Mouse (Mus musculus): ENCODE measurements around the gene Kcna10. TPM values are rescaled to one million over a fixed set of nuclear protein-coding genes. Genes with fewer than 3 reads are reported as not detected.

Kcna10 gene
- polyA plus RNA-seq, 1 experiment from 2014 or later = not detected

GRCm38 (mm10) chr3:107171964-107172363 is 10.9 kb upstream of the Kcna10 start:
- 85% methylated on average over 3 of the region's 3 CpGs for WGBS
- Histone ChIP-seq H3K9ac (no peak overlapping the region), H3K9me3 (no peaks in the 10 kb centered on the region), H3K27ac (no peak overlapping the region), H3K4me1 (no peaks in the 10 kb centered on the region), H3K4me3 (no peak overlapping the region), H3K27me3 (replicated peaks) (no peaks in the 10 kb centered on the region), H3K36me3 (replicated peaks) (no peaks in the 10 kb centered on the region), H3K4me2 (no peak overlapping the region)
- ATAC-seq (replicated peaks) = no peak

GRCm38 (mm10) chr3:107172556-107172955 is 10.3 kb upstream of the Kcna10 start:
- H3K9ac ChIP-seq = no peak overlapping the region
- no peak overlapping the region for H3K4me3 ChIP-seq
- H3K27ac ChIP-seq = no peak overlapping the region
- H3K4me2 ChIP-seq = no peak overlapping the region
- whole genome bisulfite sequencing = 81% methylated on average over 1 of the region's 1 CpGs
- no peaks in the 10 kb centered on the region for H3K4me1 ChIP-seq
- no peak for ATAC-seq (replicated peaks)
- no peaks in the 10 kb centered on the region for H3K9me3 ChIP-seq
- no peaks in the 10 kb centered on the region for H3K27me3 ChIP-seq (replicated peaks)
- H3K36me3 ChIP-seq (replicated peaks) = no peaks in the 10 kb centered on the region

- no peak for ATAC-seq (replicated peaks)
- 76% methylated on average over 4 of the region's 4 CpGs for WGBS
These were observed 7.4 kb upstream of the Kcna10 start for GRCm38 (mm10) chr3:107175486-107175885.

GRCm38 (mm10) chr3:107176501-107176900 is 6.4 kb upstream of the Kcna10 start:
- no peaks in the 10 kb centered on the region for H3K4me1 ChIP-seq
- H3K9me3 ChIP-seq = no peaks in the 10 kb centered on the region
- no peaks in the 10 kb centered on the region for H3K36me3 ChIP-seq (replicated peaks)
- H3K4me3 ChIP-seq = no peak overlapping the region
- WGBS = 61% methylated on average over 9 of the region's 9 CpGs
- H3K4me2 ChIP-seq = no peak overlapping the region
- peak overlapping the region; percentile 9; the same call in 1 of the 2 replicates for H3K27ac ChIP-seq
- H3K27me3 ChIP-seq (replicated peaks) = no peaks in the 10 kb centered on the region
- ATAC-seq (replicated peaks) = peak; percentile 81
- H3K9ac ChIP-seq = no peak overlapping the region

More at GRCm38 (mm10) chr3:107175486-107175885, 7.4 kb upstream of the Kcna10 start:
- no peak overlapping the region for H3K9ac ChIP-seq
- no peaks in the 10 kb centered on the region for H3K4me1 ChIP-seq
- H3K9me3 ChIP-seq = no peaks in the 10 kb centered on the region
- H3K4me3 ChIP-seq = no peak overlapping the region
- H3K27ac ChIP-seq = no peak overlapping the region
- H3K27me3 ChIP-seq (replicated peaks) = no peaks in the 10 kb centered on the region
- no peaks in the 10 kb centered on the region for H3K36me3 ChIP-seq (replicated peaks)
- H3K4me2 ChIP-seq = no peak overlapping the region

GRCm38 (mm10) chr3:107180860-107181259 is 2.0 kb upstream of the Kcna10 start:
- no peak overlapping the region for H3K27ac ChIP-seq
- ATAC-seq (replicated peaks) = no peak
- no peak overlapping the region for H3K4me2 ChIP-seq
- no peaks in the 10 kb centered on the region for H3K9me3 ChIP-seq
- H3K27me3 ChIP-seq (replicated peaks) = no peaks in the 10 kb centered on the region
- WGBS = 76% methylated on average over 2 of the region's 2 CpGs
- no peak overlapping the region for H3K9ac ChIP-seq
- no peaks in the 10 kb centered on the region for H3K4me1 ChIP-seq
- H3K36me3 ChIP-seq (replicated peaks) = no peaks in the 10 kb centered on the region
- no peak overlapping the region for H3K4me3 ChIP-seq

GRCm38 (mm10) chr3:107183178-107183577 is 322 bp downstream of the Kcna10 start:
- Histone ChIP-seq H3K4me3 (no peak overlapping the region), H3K27ac (no peak overlapping the region), H3K9me3 (no peaks in the 10 kb centered on the region), H3K9ac (no peak overlapping the region), H3K4me1 (no peaks in the 10 kb centered on the region), H3K27me3 (replicated peaks) (no peaks in the 10 kb centered on the region), H3K4me2 (no peak overlapping the region), H3K36me3 (replicated peaks) (no peaks in the 10 kb centered on the region)
- no peak for ATAC-seq (replicated peaks)
- 84% methylated on average over 3 of the region's 3 CpGs for WGBS

GRCm38 (mm10) chr3:107185597-107185996 is 2.7 kb downstream of the Kcna10 start:
- Histone ChIP-seq H3K27me3 (replicated peaks) (no peaks in the 10 kb centered on the region), H3K36me3 (replicated peaks) (no peaks in the 10 kb centered on the region), H3K27ac (no peak overlapping the region), H3K4me3 (no peak overlapping the region), H3K4me2 (no peak overlapping the region), H3K9me3 (no peaks in the 10 kb centered on the region), H3K4me1 (no peaks in the 10 kb centered on the region; the same call in 1 of the 2 replicates), H3K9ac (no peak overlapping the region)
- ATAC-seq (replicated peaks) = no peak
- WGBS = 72% methylated on average over 3 of the region's 3 CpGs

- Histone ChIP-seq H3K9me3 (no peaks in the 10 kb centered on the region), H3K27me3 (replicated peaks) (no peaks in the 10 kb centered on the region), H3K9ac (no peak overlapping the region), H3K4me3 (no peak overlapping the region), H3K4me2 (no peak overlapping the region), H3K36me3 (replicated peaks) (no peaks in the 10 kb centered on the region), H3K27ac (no peak overlapping the region), H3K4me1 (no peaks in the 10 kb centered on the region; the same call in 1 of the 2 replicates)
- 67% methylated on average over 4 of the region's 4 CpGs for WGBS
- no peak for ATAC-seq (replicated peaks)
These were observed 4.2 kb downstream of the Kcna10 start for GRCm38 (mm10) chr3:107187022-107187421.

GRCm38 (mm10) chr3:107188226-107188899 is 5.5 kb downstream of the Kcna10 start:
- Histone ChIP-seq H3K9me3 (no peaks in the 10 kb centered on the region), H3K36me3 (replicated peaks) (no peaks in the 10 kb centered on the region), H3K4me1 (no peaks in the 10 kb centered on the region; the same call in 1 of the 2 replicates), H3K27me3 (replicated peaks) (no peaks in the 10 kb centered on the region), H3K9ac (no peak overlapping the region), H3K27ac (no peak overlapping the region), H3K4me2 (no peak overlapping the region), H3K4me3 (no peak overlapping the region)
- WGBS = 33% methylated on average over 6 of the region's 6 CpGs
- ATAC-seq (replicated peaks) = peak; percentile 90

- H3K4me2 ChIP-seq = no peak overlapping the region
- no peaks in the 10 kb centered on the region for H3K27me3 ChIP-seq (replicated peaks)
- no peak overlapping the region for H3K9ac ChIP-seq
- H3K9me3 ChIP-seq = no peaks in the 10 kb centered on the region
- peaks cover 12% of the 10 kb centered on the region for H3K4me1 ChIP-seq
- no peak overlapping the region for H3K4me3 ChIP-seq
- WGBS = 17% methylated on average over 9 of the region's 9 CpGs
- H3K27ac ChIP-seq = peak overlapping the region; percentile 30; the same call in 1 of the 2 replicates
- no peaks in the 10 kb centered on the region for H3K36me3 ChIP-seq (replicated peaks)
- ATAC-seq (replicated peaks) = peak; percentile 86
These were observed 18.7 kb downstream of the Kcna10 start for GRCm38 (mm10) chr3:107201310-107202180.

- 92% methylated on average over 3 of the region's 3 CpGs for WGBS
- ATAC-seq (replicated peaks) = no peak
- H3K36me3 ChIP-seq (replicated peaks) = no peaks in the 10 kb centered on the region
- H3K4me2 ChIP-seq = no peak overlapping the region
- H3K4me3 ChIP-seq = no peak overlapping the region
- no peaks in the 10 kb centered on the region for H3K9me3 ChIP-seq
- H3K27me3 ChIP-seq (replicated peaks) = no peaks in the 10 kb centered on the region
- H3K4me1 ChIP-seq = peaks cover 26% of the 10 kb centered on the region
- no peak overlapping the region for H3K9ac ChIP-seq
- H3K27ac ChIP-seq = no peak overlapping the region
These were observed 21.6 kb downstream of the Kcna10 start for GRCm38 (mm10) chr3:107204413-107204812.

- no peak for ATAC-seq (replicated peaks)
- Histone ChIP-seq H3K4me3 (no peak overlapping the region), H3K9me3 (no peaks in the 10 kb centered on the region), H3K4me2 (no peak overlapping the region), H3K9ac (no peak overlapping the region), H3K4me1 (peaks cover 26% of the 10 kb centered on the region), H3K36me3 (replicated peaks) (no peaks in the 10 kb centered on the region), H3K27me3 (replicated peaks) (no peaks in the 10 kb centered on the region), H3K27ac (no peak overlapping the region)
These were observed 22.3 kb downstream of the Kcna10 start for GRCm38 (mm10) chr3:107205170-107205569.

Data from midbrain, embryonic 15.5 days (tissue).